Mouse (Mus musculus): ENCODE measurements around the gene Ccdc65.

Gene Ccdc65

DNA sequence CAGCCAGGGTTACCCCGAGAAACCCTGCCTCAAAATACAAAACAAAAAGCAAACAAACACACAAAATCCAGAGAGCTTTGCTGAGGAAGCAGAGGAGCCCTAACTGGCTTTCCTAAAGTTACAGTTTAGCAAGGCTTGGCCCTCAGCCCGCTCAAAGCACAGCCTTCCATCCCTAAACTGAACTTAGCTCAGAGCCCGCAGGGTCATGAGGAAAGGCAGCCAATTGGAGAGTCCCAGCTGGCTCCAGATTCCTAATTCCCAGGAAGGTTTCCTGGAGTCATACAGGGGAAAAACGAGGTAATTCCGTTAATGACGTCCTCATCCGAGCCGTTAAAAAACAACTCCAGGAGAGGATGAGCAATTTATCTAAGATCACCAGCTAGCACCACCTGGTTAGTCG is 12.3 kb upstream of the Ccdc65 start:
- DNase-seq = no peak

DNA sequence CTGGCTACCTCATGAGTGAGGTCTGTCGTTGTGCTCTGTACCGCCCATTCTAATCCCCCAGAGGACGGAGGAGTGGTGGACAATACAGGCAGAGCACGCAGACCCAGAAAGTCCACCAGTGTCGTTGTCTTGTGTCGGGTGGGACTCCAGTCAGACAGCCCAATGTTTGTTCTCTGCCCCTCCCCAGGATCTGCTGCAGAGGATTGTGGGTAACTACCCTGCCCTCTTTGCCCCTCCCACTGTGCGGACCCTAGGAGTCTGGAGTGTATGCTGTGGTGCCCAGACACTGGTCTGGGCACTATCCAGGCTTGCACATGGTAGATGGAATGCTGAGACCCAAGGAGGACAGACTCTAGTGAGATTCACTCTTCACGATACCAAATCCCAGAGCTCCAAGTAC is 11.8 kb upstream of the Ccdc65 start:
- no peak for DNase-seq

DNA sequence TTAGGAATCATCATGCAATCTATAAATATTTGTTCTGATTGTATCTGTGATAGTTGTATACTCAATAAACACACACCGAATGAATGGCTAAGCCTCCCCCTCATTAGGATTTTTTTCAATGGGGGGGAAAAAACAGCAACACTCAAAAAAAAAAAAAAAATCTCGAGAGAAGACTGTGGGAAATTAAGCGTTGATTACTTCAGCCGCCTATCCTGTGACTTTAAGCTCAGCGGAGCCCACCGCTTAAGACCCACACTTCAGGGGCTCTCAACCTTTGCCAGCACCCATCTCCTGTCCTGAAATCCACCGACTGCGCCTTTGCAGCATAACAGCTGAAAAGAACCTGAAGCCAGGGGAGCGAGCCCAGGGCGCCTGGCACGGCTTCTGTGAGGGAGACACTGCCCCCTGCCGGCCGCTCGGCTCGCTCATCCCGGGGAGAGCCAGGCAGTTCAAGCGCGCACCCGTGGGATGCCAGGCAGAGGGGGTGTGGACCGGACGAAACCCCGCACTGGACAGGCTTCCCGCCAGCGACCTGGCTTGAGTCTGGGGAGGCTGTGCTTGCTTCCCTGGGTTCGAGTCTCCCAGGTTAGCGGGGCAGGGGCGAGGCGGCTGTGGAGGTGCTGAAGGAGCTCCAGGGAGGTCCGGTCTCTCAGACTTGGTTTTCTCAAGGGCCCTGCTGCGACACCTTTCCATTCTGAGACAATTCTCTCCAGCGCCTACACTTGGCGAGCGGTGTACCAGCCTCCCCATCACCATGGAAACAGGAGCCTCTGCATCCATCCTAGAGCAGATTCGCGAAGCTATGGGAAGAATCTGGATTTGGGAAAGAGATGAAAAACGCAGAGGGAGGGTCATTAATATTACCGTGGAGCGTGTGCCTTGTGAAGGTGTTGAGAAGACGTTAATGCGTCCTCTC is 8.6 kb upstream of the Ccdc65 start:
- DNase-seq = peak; percentile 44 to 54

DNA sequence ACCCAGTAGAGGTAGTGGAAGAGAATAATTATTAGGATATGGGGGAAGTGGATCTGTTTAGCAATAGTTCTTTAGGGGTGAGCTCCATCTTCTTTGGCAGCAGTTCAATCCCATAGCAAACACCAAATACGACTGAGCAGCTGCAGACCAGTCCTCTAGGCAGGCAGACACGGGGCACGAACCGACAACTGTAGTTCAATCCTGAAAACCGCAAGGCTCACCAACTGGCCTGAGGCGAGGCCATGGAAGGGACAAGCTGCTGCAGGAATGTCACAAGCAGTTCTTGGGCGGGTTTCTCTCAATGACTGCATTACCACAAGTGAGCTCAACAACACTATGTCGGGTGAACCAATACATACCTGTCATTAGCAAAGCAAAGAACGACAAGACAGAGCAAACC is 3.7 kb upstream of the Ccdc65 start:
- DNase-seq = no peak

DNA sequence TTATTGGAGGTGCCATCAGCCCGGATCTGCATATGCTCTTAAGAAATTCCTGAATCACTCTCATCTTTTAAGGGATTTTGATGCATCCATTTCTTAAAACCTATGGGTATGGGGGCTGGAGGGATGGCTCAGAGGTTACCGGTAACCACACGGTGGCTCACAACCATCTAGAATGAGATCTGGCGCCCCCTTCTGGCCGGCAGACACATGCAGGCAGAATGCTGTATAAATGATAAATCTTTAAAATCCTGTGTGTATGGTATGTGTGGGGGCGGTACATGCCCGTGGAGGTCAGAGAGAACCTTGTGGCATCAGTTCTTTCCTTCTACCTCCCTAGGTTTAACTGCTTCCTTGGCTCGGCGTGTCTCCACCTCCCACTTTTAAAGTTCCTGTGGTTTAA is 2.4 kb downstream of the Ccdc65 start:
- DNase-seq = peak in 1 of 2 experiments; percentile 32

DNA sequence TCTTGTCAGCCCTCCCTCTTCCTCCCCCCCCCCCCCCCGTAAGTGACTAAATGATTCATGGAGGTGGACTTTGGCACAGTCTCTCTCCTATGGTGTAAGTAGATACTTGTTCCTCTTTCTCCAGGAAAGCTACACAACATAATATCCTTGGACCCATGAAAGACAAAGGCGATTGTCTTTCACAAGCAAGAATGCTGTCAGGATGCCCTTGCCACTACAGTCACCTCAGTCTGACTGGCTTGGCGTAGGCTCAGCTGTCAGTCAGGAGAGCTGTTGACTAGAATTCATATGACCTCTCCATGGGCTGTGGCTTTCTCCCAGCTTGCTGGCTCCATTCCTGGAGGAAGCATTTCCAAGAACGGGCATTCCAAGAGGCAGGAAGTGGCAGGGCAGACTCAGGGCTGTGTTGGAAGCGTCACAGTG is 6.2 kb downstream of the Ccdc65 start:
- no peak for DNase-seq

DNA sequence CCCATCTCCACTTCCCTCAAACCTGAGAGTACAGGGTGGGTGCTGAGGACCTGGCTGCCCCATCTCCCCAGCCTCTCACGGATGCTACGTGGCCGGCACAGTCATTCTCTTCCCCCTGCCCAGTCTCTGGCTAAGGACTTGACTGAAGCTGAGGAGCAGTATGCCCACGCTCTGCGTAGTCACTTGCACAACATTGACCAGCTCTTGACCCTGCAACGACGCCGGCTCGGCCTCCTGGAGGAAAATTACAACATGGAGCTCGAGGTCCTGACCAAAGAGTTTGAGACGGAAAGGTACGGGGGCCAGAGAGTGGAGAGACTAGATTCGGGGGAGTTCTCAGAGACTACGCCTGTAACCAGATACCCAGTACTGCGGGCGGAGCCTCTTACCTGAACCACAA is 9.3 kb downstream of the Ccdc65 start:
- DNase-seq = no peak

DNA sequence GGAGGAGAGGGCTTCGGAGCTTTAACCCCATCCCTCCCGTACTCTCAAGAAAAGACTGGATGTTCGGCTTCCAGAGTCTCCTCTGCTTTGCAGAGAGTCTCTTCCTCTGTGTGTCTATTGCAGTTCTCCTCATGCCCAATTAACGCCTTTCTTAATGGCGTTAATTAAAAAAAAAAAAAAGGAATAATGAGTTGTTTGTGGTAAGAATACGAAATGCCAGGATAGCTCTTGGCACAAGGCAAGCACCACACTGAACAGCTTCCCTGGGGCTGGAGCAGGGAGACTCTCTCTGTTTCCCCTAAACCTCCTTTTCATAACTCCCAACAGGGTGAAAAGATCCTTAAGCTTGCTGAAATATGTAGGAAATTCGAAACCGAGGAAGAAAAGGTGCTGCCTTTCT is 14.2 kb downstream of the Ccdc65 start:
- no peak for DNase-seq

DNA sequence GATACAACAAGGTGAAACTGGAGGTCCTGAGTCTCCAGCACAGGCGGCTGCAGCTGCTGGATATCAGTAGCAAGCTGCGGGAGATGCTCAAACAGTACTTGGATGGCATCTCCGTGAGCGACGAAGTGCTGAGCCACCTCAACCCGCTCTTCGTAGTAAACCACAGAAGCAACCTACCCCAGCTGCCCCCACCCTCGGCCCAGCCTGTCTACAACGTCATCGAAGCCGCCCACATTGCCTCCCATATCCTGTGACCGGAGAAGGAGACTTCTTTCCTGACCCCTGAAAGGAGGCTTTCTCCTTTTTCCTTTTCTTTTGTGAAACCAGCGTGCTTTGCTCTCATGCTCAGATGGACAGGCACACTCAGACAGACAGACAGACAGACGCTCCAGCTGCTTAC is 14.8 kb downstream of the Ccdc65 start:
- no peak for DNase-seq

DNA sequence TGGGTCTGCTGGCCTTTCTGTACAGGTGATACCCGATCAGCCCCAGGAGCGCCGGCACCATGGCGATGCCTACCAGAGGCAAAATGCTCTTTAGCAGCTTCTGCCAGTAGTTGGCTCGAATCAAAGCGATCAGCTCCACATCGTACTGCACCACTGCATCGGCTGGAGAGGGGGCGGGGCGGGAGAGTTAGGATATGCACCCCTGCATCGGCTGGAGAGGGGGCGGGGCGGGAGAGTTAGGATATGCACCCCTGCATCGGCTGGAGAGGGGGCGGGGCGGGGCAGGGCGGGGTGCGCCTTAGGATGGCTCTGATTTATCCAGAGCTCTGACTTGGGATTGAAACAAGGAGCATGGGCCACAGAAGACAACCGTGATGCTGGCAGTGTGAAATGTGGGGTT is 16.4 kb downstream of the Ccdc65 start:
- no peak for DNase-seq

DNA sequence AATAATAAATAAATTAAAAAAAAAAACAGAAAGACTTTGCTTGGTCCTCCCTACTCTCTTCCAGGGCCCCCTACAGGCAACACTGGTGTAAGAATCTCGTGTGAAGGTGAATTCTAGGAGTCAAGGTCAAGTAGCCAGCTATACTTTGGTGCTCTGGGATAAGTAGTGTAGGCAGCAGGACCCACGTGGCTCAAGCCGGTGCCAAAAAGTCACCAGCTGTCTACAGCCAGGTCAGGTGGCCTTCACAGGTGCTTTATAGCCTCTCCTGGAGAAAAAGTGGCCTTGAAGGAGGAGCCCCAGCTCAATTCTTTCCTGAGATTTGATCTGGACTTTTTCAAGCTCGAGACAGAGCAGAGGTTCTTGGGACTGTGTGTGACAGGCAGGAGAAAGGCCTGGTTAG is 18.1 kb downstream of the Ccdc65 start:
- DNase-seq = no peak

DNA sequence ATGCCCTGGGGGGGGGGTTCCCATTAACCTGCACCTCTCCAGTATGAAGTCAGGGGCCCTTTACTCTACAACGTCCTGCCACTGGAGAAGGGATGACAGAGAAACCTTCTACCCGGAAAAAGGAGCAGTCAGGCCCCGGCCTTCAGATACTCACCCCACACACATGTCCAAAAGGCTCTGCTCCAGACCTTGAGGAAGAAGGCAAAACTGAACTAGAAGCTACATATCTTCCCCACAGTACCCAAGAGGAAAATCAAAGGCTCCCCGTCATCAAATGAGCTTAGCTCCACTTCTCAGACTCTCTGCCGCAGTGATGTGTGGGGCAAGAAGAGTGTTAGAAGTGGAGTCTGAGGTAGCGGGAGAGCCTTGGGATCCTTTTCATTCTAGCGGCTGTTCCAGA is 18.7 kb downstream of the Ccdc65 start:
- no peak for DNase-seq

DNA sequence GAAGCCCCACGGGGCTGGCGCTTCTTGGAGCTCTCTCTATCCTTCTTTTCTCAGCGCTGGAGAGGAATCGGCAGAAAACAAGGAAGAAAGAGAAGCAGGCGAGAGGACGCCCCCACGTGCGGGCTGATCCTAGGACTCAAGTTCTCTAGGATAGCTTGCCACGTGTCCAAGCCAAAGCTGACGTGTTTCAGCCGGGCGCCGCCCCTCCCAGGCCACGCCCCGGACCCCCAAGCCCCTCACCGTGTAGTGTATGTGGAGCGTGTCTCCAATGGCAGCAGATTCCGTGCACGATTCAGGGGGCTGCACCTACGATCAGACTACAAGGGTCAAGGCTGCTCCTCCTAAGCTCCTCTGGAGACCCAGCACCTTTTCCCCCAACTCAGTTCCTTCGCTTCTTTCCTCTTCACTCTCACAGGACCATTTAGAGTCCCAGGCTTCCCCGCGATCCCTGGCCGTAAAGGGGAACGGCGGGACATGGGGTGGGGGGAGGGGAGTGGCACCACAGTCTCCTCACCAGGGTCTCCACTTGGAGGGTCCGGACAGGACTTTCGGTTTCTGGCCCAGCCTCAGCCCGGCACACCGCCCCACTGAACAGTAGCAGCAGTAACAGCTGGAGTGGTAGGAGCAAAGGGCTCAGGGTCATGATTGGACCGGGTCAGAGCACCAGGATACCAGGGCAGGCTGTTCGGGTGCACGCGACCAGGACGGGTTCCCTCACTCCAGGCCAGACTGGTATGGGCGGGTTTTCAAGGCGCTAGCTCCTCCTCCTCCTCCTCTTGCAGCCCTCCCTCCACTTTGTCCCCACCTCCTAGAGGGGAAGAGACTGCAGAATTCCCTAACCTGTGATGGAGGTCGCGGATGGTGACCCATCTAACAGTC is 19.7 kb downstream of the Ccdc65 start, which contains the start of gene Fkbp11:
Gene Fkbp11, minus strand, starts transcription at position 756 of the 879 bp plus-strand sequence.
- peak in 1 of 2 experiments; percentile 17 for DNase-seq

DNA sequence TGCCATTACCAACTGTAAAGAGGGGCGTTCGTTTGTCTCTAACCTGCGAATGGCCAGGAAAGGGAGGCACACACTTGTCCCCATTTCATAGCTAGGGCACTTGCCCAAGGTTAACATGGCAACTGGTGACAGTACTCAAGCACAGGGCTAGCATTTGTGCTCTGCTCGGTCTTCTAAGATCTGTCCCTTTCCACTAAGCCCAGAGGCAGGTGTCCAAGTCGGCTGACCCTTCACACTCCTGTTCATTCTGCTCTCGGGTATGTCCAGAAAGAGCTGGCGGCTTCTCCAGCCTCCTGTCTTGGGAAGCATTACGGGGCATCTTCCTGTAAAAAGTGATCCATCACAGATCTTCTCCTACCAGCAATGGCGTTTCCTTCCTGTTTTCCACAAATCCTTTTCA is 20.4 kb downstream of the Ccdc65 start:
- no peak for DNase-seq

DNA sequence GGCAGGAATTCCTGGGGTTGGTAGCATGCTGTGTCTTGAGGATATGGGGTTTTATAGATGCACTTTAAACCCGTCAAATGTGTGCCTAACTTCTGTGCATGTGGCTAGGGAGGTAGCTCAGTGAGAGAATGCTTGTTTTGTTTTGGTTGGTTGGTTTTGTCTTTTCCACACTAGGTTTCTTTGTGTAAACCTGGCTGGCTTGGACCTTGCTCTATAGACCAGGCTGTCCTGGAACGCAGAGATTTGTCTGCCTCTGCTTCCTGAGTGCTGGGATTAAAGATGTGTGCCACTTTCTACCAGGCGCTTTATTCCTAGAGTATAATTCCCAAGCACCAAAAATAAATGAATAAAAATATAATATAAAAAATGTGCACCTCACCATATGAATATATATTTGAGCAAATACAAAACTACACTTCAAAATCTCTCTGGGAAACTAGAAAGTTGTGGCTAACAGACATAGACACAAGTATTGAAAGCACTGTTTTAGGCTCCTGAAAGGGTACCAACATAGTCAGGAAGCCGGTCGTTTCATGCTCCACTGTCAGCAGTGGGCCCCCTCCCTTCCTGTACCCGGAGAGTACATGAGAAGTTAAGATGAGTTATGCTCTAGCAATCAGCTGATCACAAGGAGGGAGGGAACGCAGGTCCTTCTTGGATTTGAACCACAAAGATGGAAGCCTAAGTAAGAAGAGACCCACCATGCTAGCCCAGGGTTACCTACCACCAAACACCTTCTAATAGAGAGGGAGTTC is 22.0 kb downstream of the Ccdc65 start:
- no peak for DNase-seq

DNA sequence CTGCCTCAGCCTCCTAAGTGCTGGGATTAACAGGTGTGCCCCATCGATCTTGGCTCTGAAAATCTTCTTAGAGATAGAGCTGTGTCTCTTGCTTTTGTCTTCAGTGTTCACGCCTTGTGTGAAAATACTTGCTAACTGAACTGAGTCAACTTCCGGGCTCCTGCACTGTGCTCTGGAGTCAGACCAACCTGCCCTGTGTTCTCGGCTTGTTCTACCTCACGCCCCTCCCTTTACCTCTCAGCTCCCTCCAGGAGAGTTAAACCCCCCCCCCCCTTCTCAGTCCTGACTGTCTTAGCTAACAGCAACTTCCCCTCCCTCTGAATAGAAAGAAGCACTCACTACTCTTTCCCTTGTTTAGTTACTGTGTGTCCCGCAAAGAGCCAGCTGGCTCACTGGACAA is 22.8 kb downstream of the Ccdc65 start:
- no peak for DNase-seq

DNA sequence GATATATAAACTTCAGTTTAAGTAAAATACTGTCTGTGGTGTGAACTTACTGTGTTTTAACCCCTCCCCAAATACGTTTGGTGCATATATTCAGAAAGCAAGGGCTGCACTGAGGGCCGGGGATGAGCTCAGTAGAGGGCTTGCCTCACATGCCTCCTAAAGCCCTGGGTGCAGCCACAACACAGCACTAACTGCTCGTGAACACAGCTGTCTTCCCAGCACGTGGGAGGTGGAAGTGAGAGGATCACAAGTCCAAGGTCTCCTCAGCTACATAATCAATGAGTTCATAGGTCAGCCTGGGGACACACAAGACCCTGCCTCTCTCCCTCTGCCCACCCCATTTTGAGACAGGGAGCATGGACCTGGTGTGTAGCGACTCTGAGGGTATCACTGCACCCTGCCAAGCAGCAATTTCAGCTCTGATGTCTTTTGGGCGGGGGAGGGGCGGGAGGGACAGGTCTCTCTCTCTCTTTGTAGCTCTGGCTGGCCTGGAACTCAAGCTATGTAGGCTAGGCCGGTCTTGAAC is 24.1 kb downstream of the Ccdc65 start:
- DNase-seq = no peak

DNA sequence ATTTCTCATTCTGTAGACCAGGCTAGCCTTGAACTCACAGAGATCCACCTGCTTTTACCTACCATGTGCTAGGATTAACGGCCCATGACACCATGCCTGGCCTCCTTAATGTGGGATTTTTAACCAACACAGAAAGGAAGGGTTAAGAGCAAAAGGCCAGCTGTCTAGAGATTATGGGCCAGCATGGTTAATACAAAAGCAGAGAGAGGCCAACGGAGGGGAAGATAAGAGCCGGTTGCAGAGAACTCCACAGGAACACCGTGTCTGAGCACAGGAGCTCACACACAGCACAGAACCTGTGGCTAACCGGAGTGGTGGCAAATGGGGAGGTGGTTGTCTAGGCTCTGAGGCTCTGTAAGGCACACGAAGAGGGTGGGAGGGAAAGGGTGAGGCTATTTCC is 25.4 kb downstream of the Ccdc65 start:
- DNase-seq = no peak

DNA sequence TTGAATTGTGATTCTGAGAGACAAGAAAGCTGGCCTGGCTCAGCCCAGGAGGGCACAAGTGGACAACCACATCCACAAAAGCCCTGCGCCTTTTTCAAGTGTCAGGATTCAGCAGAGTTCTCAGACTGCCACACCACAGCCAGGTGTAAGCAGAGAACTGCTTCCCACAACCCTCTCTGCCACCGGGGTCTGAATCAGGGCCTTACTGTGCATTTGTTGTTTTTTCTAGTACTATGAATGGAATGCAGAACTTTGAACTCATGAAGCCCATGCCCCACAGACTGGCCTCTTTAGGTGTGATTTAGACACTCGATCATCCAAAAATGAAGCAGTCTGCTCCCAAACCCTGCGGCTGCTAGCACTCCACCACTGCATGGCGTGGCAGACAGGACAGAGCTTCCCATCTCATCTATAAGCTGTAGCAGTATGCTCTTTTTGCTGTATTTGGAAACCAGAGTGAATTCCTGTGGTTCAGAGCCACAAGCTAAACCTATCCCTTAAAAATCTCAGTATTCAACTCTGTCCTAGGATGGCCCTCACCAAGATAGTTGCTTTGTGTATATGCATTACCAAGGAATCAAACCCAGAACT is 26.1 kb downstream of the Ccdc65 start:
- no peak for DNase-seq

DNA sequence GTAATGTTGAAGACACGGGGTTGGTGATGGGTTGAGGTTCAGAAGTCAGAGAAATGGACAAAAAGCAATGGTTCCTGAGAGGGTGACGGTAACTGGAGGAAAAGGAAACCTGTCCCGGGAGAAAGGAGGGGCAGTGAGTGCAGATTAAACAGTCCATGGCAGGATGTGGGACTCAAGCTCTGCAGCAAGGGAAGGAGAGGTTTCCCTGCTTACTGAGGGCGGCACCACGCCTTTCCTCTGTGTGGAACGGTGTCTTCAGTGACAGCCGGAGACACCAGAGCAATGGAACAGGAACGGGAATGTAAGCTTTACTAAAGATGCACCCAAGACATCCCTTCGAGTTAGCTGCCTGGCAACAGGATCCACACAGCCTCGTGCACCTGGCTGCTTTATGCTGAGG is 28.5 kb downstream of the Ccdc65 start:
- no peak for DNase-seq

DNA sequence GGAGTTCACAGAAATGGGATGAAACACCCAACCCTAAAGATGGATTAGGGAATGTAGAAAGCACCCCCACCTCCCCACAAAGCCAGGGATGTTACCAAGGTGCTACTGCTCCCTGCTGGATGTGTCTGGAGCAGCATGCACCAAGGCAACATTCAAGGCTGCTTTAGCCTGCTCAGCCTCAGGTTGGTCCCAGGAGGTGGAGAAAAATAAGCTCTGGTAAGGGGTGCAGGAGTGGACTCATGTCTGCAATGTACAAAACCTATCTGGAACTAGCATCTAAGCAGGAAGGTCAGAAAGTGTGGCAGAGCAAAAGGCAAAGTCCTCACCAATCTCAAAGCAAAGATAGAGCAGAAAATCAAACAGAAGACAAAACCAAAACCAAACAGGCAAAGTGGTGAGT is 29.9 kb downstream of the Ccdc65 start:
- no peak for DNase-seq

DNA sequence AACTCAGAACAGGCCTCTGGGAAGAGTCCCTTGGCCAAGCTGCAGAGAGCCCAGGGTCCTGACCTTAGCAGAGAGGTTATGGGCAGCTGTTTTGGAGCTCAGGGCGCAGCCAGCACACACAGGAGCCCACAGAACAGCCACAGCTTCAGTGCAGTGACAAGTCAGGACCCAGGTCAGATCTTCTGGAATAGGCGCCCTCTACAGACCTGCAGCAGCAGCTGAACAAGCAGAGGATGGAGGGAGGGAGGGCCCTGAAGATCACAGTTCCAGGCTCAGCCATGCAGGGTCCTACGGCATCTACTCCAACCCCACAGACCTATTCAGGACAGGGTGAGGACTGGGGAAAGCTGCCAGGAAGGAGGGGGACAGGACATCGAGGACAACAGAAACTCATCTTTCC is 30.8 kb downstream of the Ccdc65 start:
- DNase-seq = no peak
